Mouse (Mus musculus): ENCODE measurements around the gene Lrrc36. TPM values are rescaled to one million over a fixed set of nuclear protein-coding genes. Genes with fewer than 3 reads are reported as not detected.

Gene Lrrc36
- polyA plus RNA-seq, 1 experiment = not detected

GRCm38 (mm10) chr8:105499787-105500186, 86.4 kb downstream of the Lrrc36 start:
- TF ChIP-seq CTCF (IDR thresholded peaks at IDR 0.05; ENCODE audit: extremely low read depth, insufficient read length, insufficient replicate concordance, low read depth, low read length) (no peak), POLR2A (IDR thresholded peaks at IDR 0.05; ENCODE audit: low read depth, low read length) (no peak)
- Histone ChIP-seq H3K4me3 (ENCODE audit: low read depth, low read length) (peak overlapping the region; percentile 60), H3K36me3 (ENCODE audit: control insufficient read depth, insufficient read depth, low read length) (no peaks in the 10 kb centered on the region), H3K27me3 (ENCODE audit: control insufficient read depth, insufficient read depth, low read length) (no peaks in the 10 kb centered on the region), H3K27ac (ENCODE audit: insufficient read depth, low read depth, low read length) (0 out of 2 replicates have a peak overlapping the region, but pooled peaks have one; percentile 33), H3K4me1 (ENCODE audit: control insufficient read depth, insufficient read depth, insufficient read length, low read length) (peaks cover 10% of the 10 kb centered on the region)
- 39% methylated on average over 12 of the region's 12 CpGs for WGBS

GRCm38 (mm10) chr8:105504617-105505016, 91.2 kb downstream of the Lrrc36 start:
- Histone ChIP-seq H3K27me3 (ENCODE audit: control insufficient read depth, insufficient read depth, low read length) (0 out of 2 replicates have a peak, but pooled peaks cover 4% of the 10 kb centered on the region), H3K27ac (ENCODE audit: insufficient read depth, low read depth, low read length) (no peak overlapping the region), H3K4me1 (ENCODE audit: control insufficient read depth, insufficient read depth, insufficient read length, low read length) (peaks cover 2% of the 10 kb centered on the region; the same call in 1 of the 2 replicates), H3K36me3 (ENCODE audit: control insufficient read depth, insufficient read depth, low read length) (no peaks in the 10 kb centered on the region), H3K4me3 (ENCODE audit: low read depth, low read length) (no peak overlapping the region)
- TF ChIP-seq CTCF (IDR thresholded peaks at IDR 0.05; ENCODE audit: extremely low read depth, insufficient read length, insufficient replicate concordance, low read depth, low read length) (no peak), POLR2A (IDR thresholded peaks at IDR 0.05; ENCODE audit: low read depth, low read length) (no peak)
- 83% methylated on average over 3 of the region's 3 CpGs for WGBS

DNA sequence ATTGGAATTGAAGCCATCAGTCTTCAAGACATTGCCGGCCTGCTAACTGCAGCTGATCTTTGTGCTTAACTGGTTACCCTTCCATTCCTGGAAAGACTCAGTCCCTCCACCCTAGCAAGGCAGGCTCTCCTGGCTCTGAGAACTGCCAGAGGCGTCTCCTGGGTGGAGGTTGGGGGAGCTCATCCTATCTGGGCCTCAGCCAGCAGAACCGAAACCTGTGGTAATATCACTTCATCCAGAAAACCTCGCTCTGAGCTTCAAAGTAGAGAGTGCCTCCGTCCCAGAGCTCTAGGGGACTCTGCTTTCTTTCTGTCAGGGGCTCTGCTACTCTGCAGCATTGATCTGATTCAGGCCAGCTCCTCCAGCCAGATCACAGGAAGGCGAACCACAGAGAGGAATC, 93.6 kb downstream of the Lrrc36 start:
- Histone ChIP-seq H3K36me3 (ENCODE audit: control insufficient read depth, insufficient read depth, low read length) (no peaks in the 10 kb centered on the region), H3K27me3 (ENCODE audit: control insufficient read depth, insufficient read depth, low read length) (0 out of 2 replicates have a peak, but pooled peaks cover 4% of the 10 kb centered on the region), H3K4me1 (ENCODE audit: control insufficient read depth, insufficient read depth, insufficient read length, low read length) (no peaks in the 10 kb centered on the region; the same call in 1 of the 2 replicates), H3K4me3 (ENCODE audit: low read depth, low read length) (no peak overlapping the region), H3K27ac (ENCODE audit: insufficient read depth, low read depth, low read length) (no peak overlapping the region)
- TF ChIP-seq CTCF (IDR thresholded peaks at IDR 0.05; ENCODE audit: extremely low read depth, insufficient read length, insufficient replicate concordance, low read depth, low read length) (no peak), POLR2A (IDR thresholded peaks at IDR 0.05; ENCODE audit: low read depth, low read length) (no peak)
- 70% methylated on average over 6 of the region's 6 CpGs for WGBS

GRCm38 (mm10) chr8:105508758-105509157, 95.4 kb downstream of the Lrrc36 start:
- TF ChIP-seq CTCF (IDR thresholded peaks at IDR 0.05; ENCODE audit: extremely low read depth, insufficient read length, insufficient replicate concordance, low read depth, low read length) (no peak), POLR2A (IDR thresholded peaks at IDR 0.05; ENCODE audit: low read depth, low read length) (no peak)
- Histone ChIP-seq H3K4me1 (ENCODE audit: control insufficient read depth, insufficient read depth, insufficient read length, low read length) (no peaks in the 10 kb centered on the region; the same call in 1 of the 2 replicates), H3K27ac (ENCODE audit: insufficient read depth, low read depth, low read length) (no peak overlapping the region), H3K27me3 (ENCODE audit: control insufficient read depth, insufficient read depth, low read length) (0 out of 2 replicates have a peak, but pooled peaks cover 4% of the 10 kb centered on the region), H3K4me3 (ENCODE audit: low read depth, low read length) (no peak overlapping the region), H3K36me3 (ENCODE audit: control insufficient read depth, insufficient read depth, low read length) (no peaks in the 10 kb centered on the region)
- WGBS = 75% methylated on average over 2 of the region's 2 CpGs

DNA sequence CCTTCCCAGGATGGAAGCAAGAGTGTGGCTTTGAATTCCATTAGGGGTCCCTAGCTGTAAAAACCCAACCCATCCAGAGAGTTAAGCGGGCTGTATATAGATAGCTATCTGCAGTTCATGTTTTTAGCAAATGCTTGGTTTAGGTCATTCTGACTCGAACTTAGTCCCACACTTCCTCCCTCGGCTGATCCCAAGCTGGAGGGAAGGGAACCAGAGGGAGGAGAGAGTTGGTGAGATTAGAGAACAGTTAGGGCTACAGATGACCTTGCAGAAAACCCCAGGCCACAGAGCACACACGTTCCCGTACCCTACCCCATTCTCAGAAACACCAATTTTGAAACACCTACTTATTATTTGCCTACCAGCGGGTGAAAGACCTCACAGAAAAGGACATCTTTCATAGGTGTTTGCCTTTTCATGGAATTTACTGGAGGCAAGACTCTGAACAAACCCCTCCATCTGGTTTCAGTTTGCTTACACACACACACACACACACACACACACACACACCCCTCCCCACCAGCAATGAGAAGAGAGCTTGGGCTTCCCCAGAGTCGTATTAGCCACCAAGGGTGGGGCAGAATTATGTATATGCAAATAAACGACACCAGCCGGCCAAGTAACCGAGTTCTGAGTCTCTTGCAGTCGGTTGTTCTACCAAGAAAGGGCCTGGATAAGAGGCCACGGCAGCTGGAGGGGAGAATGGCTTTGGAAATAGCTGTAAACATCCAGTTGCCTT, 96.8 kb downstream of the Lrrc36 start:
- no peak overlapping the region for H3K27ac ChIP-seq (ENCODE audit: insufficient read depth, low read depth, low read length)
- 27% methylated on average over 12 of the region's 12 CpGs for WGBS
- H3K27me3 ChIP-seq (ENCODE audit: control insufficient read depth, insufficient read depth, low read length) = 0 out of 2 replicates have a peak, but pooled peaks cover 4% of the 10 kb centered on the region
- no peaks in the 10 kb centered on the region; the same call in 1 of the 2 replicates for H3K4me1 ChIP-seq (ENCODE audit: control insufficient read depth, insufficient read depth, insufficient read length, low read length)
- no peaks in the 10 kb centered on the region for H3K36me3 ChIP-seq (ENCODE audit: control insufficient read depth, insufficient read depth, low read length)
- H3K4me3 ChIP-seq (ENCODE audit: low read depth, low read length) = no peak overlapping the region
- no peak for TF ChIP-seq POLR2A (IDR thresholded peaks at IDR 0.05; ENCODE audit: low read depth, low read length)
- TF ChIP-seq CTCF (IDR thresholded peaks at IDR 0.05; ENCODE audit: extremely low read depth, insufficient read length, insufficient replicate concordance, low read depth, low read length) = no peak

Other genes with a start within 250 kb of the Lrrc36 start
- 2.3 and 2.9 TPM in 2 replicates for gene Cbfb, start 242.9 kb upstream of the Lrrc36 start, polyA plus RNA-seq (2012; rRNA removed)
- 6.3 and 9.4 TPM in 2 replicates for gene D230025D16Rik, start 188.4 kb upstream of the Lrrc36 start, polyA plus RNA-seq (2012; rRNA removed)
- 8.6 and 13.8 TPM in 2 replicates for gene B3gnt9, start 158.4 kb upstream of the Lrrc36 start, polyA plus RNA-seq (2012; rRNA removed)
- 62.7 and 112 TPM in 2 replicates for gene Tradd, start 149.0 kb upstream of the Lrrc36 start, polyA plus RNA-seq (2012; rRNA removed)
- 12.4 and 34.9 TPM in 2 replicates for gene Fbxl8, start 148.9 kb upstream of the Lrrc36 start, polyA plus RNA-seq (2012; rRNA removed)
- gene Hsf4, start 143.8 kb upstream of the Lrrc36 start, polyA plus RNA-seq (2012; rRNA removed) = 1.2 and 1.3 TPM in 2 replicates
- gene Nol3, start 137.4 kb upstream of the Lrrc36 start, polyA plus RNA-seq (2012; rRNA removed) = 0.52 and 1.1 TPM in 2 replicates
- gene 4931428F04Rik, start 123.7 kb upstream of the Lrrc36 start, polyA plus RNA-seq (2012; rRNA removed) = 1.6 and 2.6 TPM in 2 replicates
- gene Exoc3l, start 117.5 kb upstream of the Lrrc36 start, polyA plus RNA-seq (2012; rRNA removed) = 2.1 and 3.1 TPM in 2 replicates
- 81.4 and 152 TPM in 2 replicates for gene E2f4, start 115.9 kb upstream of the Lrrc36 start, polyA plus RNA-seq (2012; rRNA removed)
- 39.6 and 107 TPM in 2 replicates for gene Elmo3, start 108.0 kb upstream of the Lrrc36 start, polyA plus RNA-seq (2012; rRNA removed)
- 2.7 and 6.9 TPM in 2 replicates for gene Lrrc29, start 87.3 kb upstream of the Lrrc36 start, polyA plus RNA-seq (2012; rRNA removed)
- 77.5 and 105 TPM in 2 replicates for gene Tmem208, start 87.2 kb upstream of the Lrrc36 start, polyA plus RNA-seq (2012; rRNA removed)
- 15.4 and 19.6 TPM in 2 replicates for gene Fhod1, start 65.6 kb upstream of the Lrrc36 start, polyA plus RNA-seq (2012; rRNA removed)
- gene Slc9a5, start 64.7 kb upstream of the Lrrc36 start, polyA plus RNA-seq (2012; rRNA removed) = 1.4 and 3.1 TPM in 2 replicates
- 0.14 and 0.41 TPM in 2 replicates for gene Plekhg4, start 40.3 kb upstream of the Lrrc36 start, polyA plus RNA-seq (2012; rRNA removed)
- not detected in 2 replicates for gene Kctd19, start 69 bp upstream of the Lrrc36 start, polyA plus RNA-seq (2012; rRNA removed)
- gene Tppp3, start 58.0 kb downstream of the Lrrc36 start, polyA plus RNA-seq (2012; rRNA removed) = 36.9 and 60.5 TPM in 2 replicates
- gene Zdhhc1, start 83.3 kb downstream of the Lrrc36 start, polyA plus RNA-seq (2012; rRNA removed) = 14.8 and 15.2 TPM in 2 replicates
- 5.0 and 12.2 TPM in 2 replicates for gene Hsd11b2, start 105.2 kb downstream of the Lrrc36 start, polyA plus RNA-seq (2012; rRNA removed)
- gene Atp6v0d1, start 152.5 kb downstream of the Lrrc36 start, polyA plus RNA-seq (2012; rRNA removed) = 41.9 and 70.8 TPM in 2 replicates
- gene Ripor1, start 191.7 kb downstream of the Lrrc36 start, polyA plus RNA-seq (2012; rRNA removed) = 11.8 and 12.0 TPM in 2 replicates
- gene Ctcf, start 223.0 kb downstream of the Lrrc36 start, polyA plus RNA-seq (2012; rRNA removed) = 5.3 and 8.4 TPM in 2 replicates
- gene Agrp, start 223.8 kb downstream of the Lrrc36 start, polyA plus RNA-seq (2012; rRNA removed) = 0.35 TPM in 1 of 2 replicates, not detected in the other